Mouse (Mus musculus) embryonic fibroblast, embryonic 13.5 days (primary cell): ENCODE measurements around the gene Lrrc56. TPM values are rescaled to one million over a fixed set of nuclear protein-coding genes. Genes with fewer than 3 reads are reported as not detected.

ENCODE experiments used
- H3K27ac ChIP-seq: 2 replicates; pipeline ENCODE4 v1.5.1; 2012; ENCODE audit warnings: low read length, control low read depth, inconsistent platforms; ENCODE audit not compliant: insufficient read depth
- H3K4me1 ChIP-seq: 2 replicates; pipeline ENCODE4 v1.6.1; 2011; ENCODE audit warnings: low read length; ENCODE audit not compliant: control insufficient read depth, insufficient read depth
- H3K4me3 ChIP-seq: 2 replicates; pipeline ENCODE4 v1.5.1; 2011; ENCODE audit warnings: mild to moderate bottlenecking, control low read depth, low read length; ENCODE audit not compliant: insufficient read depth
- CTCF ChIP-seq: IDR thresholded peaks from 2 replicates; pipeline ENCODE4 v1.5.1; 2011; ENCODE audit warnings: mild to moderate bottlenecking, control low read depth, low read length, moderate library complexity, borderline replicate concordance; ENCODE audit not compliant: insufficient read depth
- POLR2A ChIP-seq: IDR thresholded peaks from 2 replicates; pipeline ENCODE4 v1.6.1; 2011; ENCODE audit warnings: low read depth, mild to moderate bottlenecking, control low read depth, low read length, moderate library complexity
- polyA plus RNA-seq: library from polyadenylated mRNA; stranded (reverse); fragments of >200 nt; gene quantifications from 2 replicates; pipeline ENCODE4 v1.2.4, GENCODE M21; 2011; ENCODE audit warnings: low read depth; ENCODE audit not compliant: missing spikeins, insufficient read length

Lrrc56 gene
- 1.9 and 2.4 TPM in 2 replicates for polyA plus RNA-seq

GRCm38 (mm10) chr7:141193948-141194347 lies at the start of gene Lrrc56, which contains the start of gene Hras:
TSS of gene Lrrc56 (plus strand) at chr7:141194157.
TSS of gene Hras (minus strand) at chr7:141194005.
- no peak for TF ChIP-seq CTCF
- TF ChIP-seq POLR2A: peak; percentile 95

GRCm38 (mm10) chr7:141144650-141145049 lies 49.3 kb upstream of the Lrrc56 start:
- H3K27ac ChIP-seq: no peak overlapping the region
- TF ChIP-seq CTCF: no peak
- no peak for TF ChIP-seq POLR2A

More at GRCm38 (mm10) chr7:141193948-141194347, at the start of gene Lrrc56, which contains the start of gene Hras:
- peak within 1 kb of the TSS; percentile 33 for H3K27ac ChIP-seq
- H3K4me1 ChIP-seq: 0 out of 2 replicates have a peak, but pooled peaks cover 2% of the 10 kb centered on the region
- H3K4me3 ChIP-seq: peak within 1 kb of the TSS; percentile 77

GRCm38 (mm10) chr7:141145403-141145802 lies 48.6 kb upstream of the Lrrc56 start:
- no peaks in the 10 kb centered on the region for H3K4me1 ChIP-seq
- no peak overlapping the region for H3K4me3 ChIP-seq
- H3K27ac ChIP-seq: no peak overlapping the region
- TF ChIP-seq CTCF: no peak
- TF ChIP-seq POLR2A: no peak

More at GRCm38 (mm10) chr7:141144650-141145049, 49.3 kb upstream of the Lrrc56 start:
- Histone ChIP-seq H3K4me1 (no peaks in the 10 kb centered on the region), H3K4me3 (no peak overlapping the region)

GRCm38 (mm10) chr7:141146043-141146595 lies 47.8 kb upstream of the Lrrc56 start:
- Histone ChIP-seq H3K4me3 (no peak overlapping the region), H3K27ac (no peak overlapping the region), H3K4me1 (no peaks in the 10 kb centered on the region)
- TF ChIP-seq POLR2A (no peak), CTCF (no peak)

GRCm38 (mm10) chr7:141147044-141147443 lies 46.9 kb upstream of the Lrrc56 start:
- Histone ChIP-seq H3K4me1 (no peaks in the 10 kb centered on the region), H3K27ac (no peak overlapping the region), H3K4me3 (no peak overlapping the region)
- TF ChIP-seq POLR2A (no peak), CTCF (no peak)

- TF ChIP-seq CTCF: no peak
- TF ChIP-seq POLR2A: no peak
- Histone ChIP-seq H3K4me3 (no peak overlapping the region), H3K4me1 (no peaks in the 10 kb centered on the region), H3K27ac (no peak overlapping the region)
These were observed 45.3 kb upstream of the Lrrc56 start for GRCm38 (mm10) chr7:141148639-141149038.

- H3K4me1 ChIP-seq: no peaks in the 10 kb centered on the region
- H3K27ac ChIP-seq: no peak overlapping the region
- H3K4me3 ChIP-seq: no peak overlapping the region
- no peak for TF ChIP-seq POLR2A
- no peak for TF ChIP-seq CTCF
These were observed 38.6 kb upstream of the Lrrc56 start for GRCm38 (mm10) chr7:141155362-141155761.

GRCm38 (mm10) chr7:141164397-141164796 lies 29.6 kb upstream of the Lrrc56 start:
- no peak for TF ChIP-seq POLR2A
- TF ChIP-seq CTCF: no peak
- H3K4me1 ChIP-seq: peaks cover 20% of the 10 kb centered on the region
- no peak overlapping the region for H3K4me3 ChIP-seq
- peak overlapping the region; percentile 49 for H3K27ac ChIP-seq

GRCm38 (mm10) chr7:141164850-141165249 lies 29.1 kb upstream of the Lrrc56 start:
- TF ChIP-seq CTCF (no peak), POLR2A (no peak)
- Histone ChIP-seq H3K4me3 (no peak overlapping the region), H3K4me1 (peaks cover 20% of the 10 kb centered on the region)

GRCm38 (mm10) chr7:141167901-141168517 lies 25.9 kb upstream of the Lrrc56 start:
- peak overlapping the region; percentile 73 for H3K4me3 ChIP-seq
- peak overlapping the region; percentile 86 for H3K27ac ChIP-seq
- TF ChIP-seq CTCF: no peak
- TF ChIP-seq POLR2A: no peak; the same call in 1 of the 2 replicates
- peaks cover 20% of the 10 kb centered on the region for H3K4me1 ChIP-seq

More at GRCm38 (mm10) chr7:141164850-141165249, 29.1 kb upstream of the Lrrc56 start:
- peak overlapping the region; percentile 49 for H3K27ac ChIP-seq
